Mouse (Mus musculus): ENCODE measurements around the gene Erbb4. TPM values are rescaled to one million over a fixed set of nuclear protein-coding genes. Genes with fewer than 3 reads are reported as not detected.

The Erbb4 gene
- polyA plus RNA-seq, 1 experiment from 2014 or later: 13.8 TPM

DNA sequence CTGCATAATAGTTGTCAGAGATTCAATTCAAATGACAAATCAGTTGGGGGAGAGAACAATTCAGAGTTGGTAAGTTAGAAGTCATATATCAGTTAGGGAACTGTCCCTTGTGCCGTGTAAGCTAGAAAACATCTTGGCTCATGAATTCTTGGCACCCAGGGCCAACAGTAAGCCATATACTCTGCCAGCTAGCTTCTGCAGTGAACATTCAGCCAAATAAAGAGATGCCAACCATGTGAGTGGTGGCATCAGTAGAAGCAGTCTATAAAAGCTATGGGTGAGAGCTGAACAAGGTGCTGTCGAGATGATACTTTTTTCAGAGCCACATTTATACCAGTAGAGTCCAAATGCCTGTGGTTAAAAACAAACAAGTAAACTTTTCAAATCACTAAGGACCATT lies 973.4 kb downstream of the Erbb4 start:
- Histone ChIP-seq H3K27ac (replicated peaks in 1 of 2; ENCODE audit: control insufficient read depth in 1 of 2, insufficient read depth in 1 of 2, low read depth in 2 of 2, low read length in 2 of 2) (no peak overlapping the region), H3K4me1 (ENCODE audit: control insufficient read depth in 2 of 2, insufficient read depth in 2 of 2, low read length in 2 of 2) (no peaks in the 10 kb centered on the region), H3K9me3 (ENCODE audit: control insufficient read depth, low read length) (no peaks in the 10 kb centered on the region), H3K9ac (ENCODE audit: low read length) (no peak overlapping the region), H3K4me2 (ENCODE audit: low read length) (no peak overlapping the region), H3K4me3 (ENCODE audit: control insufficient read depth in 1 of 2, insufficient read depth in 1 of 2, low read depth in 1 of 2, low read length in 2 of 2) (no peak overlapping the region), H3K27me3 (ENCODE audit: control insufficient read depth, insufficient read depth, low read length) (no peaks in the 10 kb centered on the region), H3K36me3 (ENCODE audit: control insufficient read depth, insufficient read depth, low read length) (no peaks in the 10 kb centered on the region)
- 73% methylated on average over 2 of the region's 2 CpGs for WGBS
- no peak for ATAC-seq (ENCODE audit: insufficient number of reproducible peaks, insufficient read depth, low FRiP score, low read depth)

- no peaks in the 10 kb centered on the region for H3K27me3 ChIP-seq (ENCODE audit: control insufficient read depth, insufficient read depth, low read length)
- H3K4me2 ChIP-seq (ENCODE audit: low read length): no peak overlapping the region
- no peak overlapping the region for H3K27ac ChIP-seq (replicated peaks in 1 of 2; ENCODE audit: control insufficient read depth in 1 of 2, insufficient read depth in 1 of 2, low read depth in 2 of 2, low read length in 2 of 2)
- H3K9me3 ChIP-seq (ENCODE audit: control insufficient read depth, low read length): no peaks in the 10 kb centered on the region
- no peak overlapping the region for H3K4me3 ChIP-seq (ENCODE audit: control insufficient read depth in 1 of 2, insufficient read depth in 1 of 2, low read depth in 1 of 2, low read length in 2 of 2)
- no peaks in the 10 kb centered on the region for H3K36me3 ChIP-seq (ENCODE audit: control insufficient read depth, insufficient read depth, low read length)
- no peak overlapping the region for H3K9ac ChIP-seq (ENCODE audit: low read length)
- no peaks in the 10 kb centered on the region for H3K4me1 ChIP-seq (ENCODE audit: control insufficient read depth in 2 of 2, insufficient read depth in 2 of 2, low read length in 2 of 2)
- ATAC-seq (ENCODE audit: insufficient number of reproducible peaks, insufficient read depth, low FRiP score, low read depth): no peak
- WGBS: 87% methylated on average over 2 of the region's 2 CpGs
Measured at GRCm38 (mm10) chr1:68123541-68123940, 984.3 kb downstream of the Erbb4 start.

- no peak overlapping the region for H3K27ac ChIP-seq (replicated peaks in 1 of 2; ENCODE audit: control insufficient read depth in 1 of 2, insufficient read depth in 1 of 2, low read depth in 2 of 2, low read length in 2 of 2)
- WGBS: 67% methylated on average over 7 of the region's 7 CpGs
- no peak overlapping the region for H3K9ac ChIP-seq (ENCODE audit: low read length)
- no peaks in the 10 kb centered on the region for H3K36me3 ChIP-seq (ENCODE audit: control insufficient read depth, insufficient read depth, low read length)
- no peaks in the 10 kb centered on the region for H3K4me1 ChIP-seq (ENCODE audit: control insufficient read depth in 2 of 2, insufficient read depth in 2 of 2, low read length in 2 of 2)
- no peak overlapping the region for H3K4me3 ChIP-seq (ENCODE audit: control insufficient read depth in 1 of 2, insufficient read depth in 1 of 2, low read depth in 1 of 2, low read length in 2 of 2)
- H3K27me3 ChIP-seq (ENCODE audit: control insufficient read depth, insufficient read depth, low read length): no peaks in the 10 kb centered on the region
- H3K9me3 ChIP-seq (ENCODE audit: control insufficient read depth, low read length): no peaks in the 10 kb centered on the region
- ATAC-seq (ENCODE audit: insufficient number of reproducible peaks, insufficient read depth, low FRiP score, low read depth): no peak
- no peak overlapping the region for H3K4me2 ChIP-seq (ENCODE audit: low read length)
Measured at GRCm38 (mm10) chr1:68120364-68120763, 987.5 kb downstream of the Erbb4 start.

GRCm38 (mm10) chr1:68115721-68116120 lies 992.1 kb downstream of the Erbb4 start:
- Histone ChIP-seq H3K4me2 (ENCODE audit: low read length) (no peak overlapping the region), H3K4me3 (ENCODE audit: control insufficient read depth in 1 of 2, insufficient read depth in 1 of 2, low read depth in 1 of 2, low read length in 2 of 2) (no peak overlapping the region), H3K9ac (ENCODE audit: low read length) (no peak overlapping the region), H3K27ac (replicated peaks in 1 of 2; ENCODE audit: control insufficient read depth in 1 of 2, insufficient read depth in 1 of 2, low read depth in 2 of 2, low read length in 2 of 2) (no peak overlapping the region), H3K27me3 (ENCODE audit: control insufficient read depth, insufficient read depth, low read length) (no peaks in the 10 kb centered on the region), H3K36me3 (ENCODE audit: control insufficient read depth, insufficient read depth, low read length) (no peaks in the 10 kb centered on the region), H3K4me1 (ENCODE audit: control insufficient read depth in 2 of 2, insufficient read depth in 2 of 2, low read length in 2 of 2) (no peaks in the 10 kb centered on the region), H3K9me3 (ENCODE audit: control insufficient read depth, low read length) (no peaks in the 10 kb centered on the region)
- WGBS: 84% methylated on average over 5 of the region's 5 CpGs
- no peak for ATAC-seq (ENCODE audit: insufficient number of reproducible peaks, insufficient read depth, low FRiP score, low read depth)

DNA sequence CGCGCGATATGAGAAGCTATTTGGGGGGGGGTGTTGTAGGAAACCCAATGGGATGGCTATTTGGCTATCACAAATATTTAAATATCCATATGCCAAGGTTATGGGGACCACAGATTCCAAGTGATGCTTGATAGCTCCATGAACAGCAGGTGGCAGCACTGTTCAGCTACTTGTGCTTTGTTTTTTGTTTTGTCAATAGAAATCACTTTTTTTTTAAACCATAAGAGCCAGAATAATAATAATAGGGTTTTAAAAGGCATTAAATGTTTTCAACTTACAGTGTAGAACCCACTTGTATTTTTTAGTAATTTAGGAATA lies 1001.4 kb downstream of the Erbb4 start:
- Histone ChIP-seq H3K27ac (replicated peaks in 1 of 2; ENCODE audit: control insufficient read depth in 1 of 2, insufficient read depth in 1 of 2, low read depth in 2 of 2, low read length in 2 of 2) (no peak overlapping the region), H3K9ac (ENCODE audit: low read length) (no peak overlapping the region), H3K4me2 (ENCODE audit: low read length) (no peak overlapping the region), H3K4me3 (ENCODE audit: control insufficient read depth in 1 of 2, insufficient read depth in 1 of 2, low read depth in 1 of 2, low read length in 2 of 2) (no peak overlapping the region), H3K9me3 (ENCODE audit: control insufficient read depth, low read length) (no peaks in the 10 kb centered on the region), H3K36me3 (ENCODE audit: control insufficient read depth, insufficient read depth, low read length) (no peaks in the 10 kb centered on the region), H3K27me3 (ENCODE audit: control insufficient read depth, insufficient read depth, low read length) (no peaks in the 10 kb centered on the region), H3K4me1 (ENCODE audit: control insufficient read depth in 2 of 2, insufficient read depth in 2 of 2, low read length in 2 of 2) (no peaks in the 10 kb centered on the region)
- 74% methylated on average over 3 of the region's 3 CpGs for WGBS
- ATAC-seq (ENCODE audit: insufficient number of reproducible peaks, insufficient read depth, low FRiP score, low read depth): no peak

- Histone ChIP-seq H3K4me1 (ENCODE audit: control insufficient read depth in 2 of 2, insufficient read depth in 2 of 2, low read length in 2 of 2) (no peaks in the 10 kb centered on the region), H3K27ac (replicated peaks in 1 of 2; ENCODE audit: control insufficient read depth in 1 of 2, insufficient read depth in 1 of 2, low read depth in 2 of 2, low read length in 2 of 2) (no peak overlapping the region), H3K4me3 (ENCODE audit: control insufficient read depth in 1 of 2, insufficient read depth in 1 of 2, low read depth in 1 of 2, low read length in 2 of 2) (no peak overlapping the region), H3K36me3 (ENCODE audit: control insufficient read depth, insufficient read depth, low read length) (no peaks in the 10 kb centered on the region), H3K4me2 (ENCODE audit: low read length) (no peak overlapping the region), H3K27me3 (ENCODE audit: control insufficient read depth, insufficient read depth, low read length) (no peaks in the 10 kb centered on the region), H3K9me3 (ENCODE audit: control insufficient read depth, low read length) (no peaks in the 10 kb centered on the region), H3K9ac (ENCODE audit: low read length) (no peak overlapping the region)
- 80% methylated on average over 7 of the region's 7 CpGs for WGBS
- ATAC-seq (ENCODE audit: insufficient number of reproducible peaks, insufficient read depth, low FRiP score, low read depth): no peak
Measured at GRCm38 (mm10) chr1:68105834-68106542, 1001.9 kb downstream of the Erbb4 start.

- Histone ChIP-seq H3K4me3 (ENCODE audit: control insufficient read depth in 1 of 2, insufficient read depth in 1 of 2, low read depth in 1 of 2, low read length in 2 of 2) (no peak overlapping the region), H3K4me2 (ENCODE audit: low read length) (no peak overlapping the region), H3K27me3 (ENCODE audit: control insufficient read depth, insufficient read depth, low read length) (no peaks in the 10 kb centered on the region), H3K4me1 (ENCODE audit: control insufficient read depth in 2 of 2, insufficient read depth in 2 of 2, low read length in 2 of 2) (no peaks in the 10 kb centered on the region), H3K36me3 (ENCODE audit: control insufficient read depth, insufficient read depth, low read length) (no peaks in the 10 kb centered on the region), H3K9ac (ENCODE audit: low read length) (no peak overlapping the region), H3K27ac (replicated peaks in 1 of 2; ENCODE audit: control insufficient read depth in 1 of 2, insufficient read depth in 1 of 2, low read depth in 2 of 2, low read length in 2 of 2) (no peak overlapping the region), H3K9me3 (ENCODE audit: control insufficient read depth, low read length) (no peaks in the 10 kb centered on the region)
- ATAC-seq (ENCODE audit: insufficient number of reproducible peaks, insufficient read depth, low FRiP score, low read depth): no peak
- WGBS: 75% methylated on average over 1 of the region's 1 CpGs
Measured at GRCm38 (mm10) chr1:68089623-68090022, 1018.2 kb downstream of the Erbb4 start.

GRCm38 (mm10) chr1:68056494-68056893 lies 1051.4 kb downstream of the Erbb4 start:
- WGBS: 80% methylated on average over 4 of the region's 4 CpGs
- Histone ChIP-seq H3K9ac (ENCODE audit: low read length) (no peak overlapping the region), H3K27ac (replicated peaks in 1 of 2; ENCODE audit: control insufficient read depth in 1 of 2, insufficient read depth in 1 of 2, low read depth in 2 of 2, low read length in 2 of 2) (no peak overlapping the region), H3K4me3 (ENCODE audit: control insufficient read depth in 1 of 2, insufficient read depth in 1 of 2, low read depth in 1 of 2, low read length in 2 of 2) (no peak overlapping the region), H3K36me3 (ENCODE audit: control insufficient read depth, insufficient read depth, low read length) (no peaks in the 10 kb centered on the region), H3K27me3 (ENCODE audit: control insufficient read depth, insufficient read depth, low read length) (no peaks in the 10 kb centered on the region), H3K4me2 (ENCODE audit: low read length) (no peak overlapping the region), H3K4me1 (ENCODE audit: control insufficient read depth in 2 of 2, insufficient read depth in 2 of 2, low read length in 2 of 2) (no peaks in the 10 kb centered on the region), H3K9me3 (ENCODE audit: control insufficient read depth, low read length) (no peaks in the 10 kb centered on the region)
- ATAC-seq (ENCODE audit: insufficient number of reproducible peaks, insufficient read depth, low FRiP score, low read depth): no peak

Measured in heart, embryonic 14.5 days (tissue).